Mouse (Mus musculus): Measurements from ENCODE around the gene Cbx7. TPM values are rescaled to one million over a fixed set of nuclear protein-coding genes. Genes with fewer than 3 reads are reported as not detected.

Gene Cbx7
- polyA plus RNA-seq, 1 experiment from 2014 or later: 3.3 TPM

GRCm38 (mm10) chr15:79996781-79997180, 25.9 kb upstream of the Cbx7 start:
- ATAC-seq (ENCODE audit: low read depth): no peak
- Histone ChIP-seq H3K4me3 (no peak overlapping the region), H3K27me3 (no peaks in the 10 kb centered on the region), H3K4me1 (replicated peaks) (no peaks in the 10 kb centered on the region), H3K36me3 (no peaks in the 10 kb centered on the region), H3K9me3 (no peaks in the 10 kb centered on the region), H3K9ac (no peak overlapping the region), H3K27ac (replicated peaks) (no peak overlapping the region), H3K4me2 (no peak overlapping the region)
- 90% methylated on average over 11 of the region's 11 CpGs for WGBS

GRCm38 (mm10) chr15:79995552-79995951, 24.6 kb upstream of the Cbx7 start:
- H3K27me3 ChIP-seq: no peaks in the 10 kb centered on the region
- no peaks in the 10 kb centered on the region for H3K9me3 ChIP-seq
- H3K4me2 ChIP-seq: no peak overlapping the region
- H3K9ac ChIP-seq: no peak overlapping the region
- 93% methylated on average over 7 of the region's 7 CpGs for WGBS
- no peaks in the 10 kb centered on the region for H3K36me3 ChIP-seq
- no peaks in the 10 kb centered on the region for H3K4me1 ChIP-seq (replicated peaks)
- no peak overlapping the region for H3K4me3 ChIP-seq
- H3K27ac ChIP-seq (replicated peaks): no peak overlapping the region
- no peak for ATAC-seq (ENCODE audit: low read depth)

- Histone ChIP-seq H3K27ac (replicated peaks) (no peak overlapping the region), H3K27me3 (no peaks in the 10 kb centered on the region), H3K4me3 (no peak overlapping the region), H3K9me3 (no peaks in the 10 kb centered on the region), H3K9ac (no peak overlapping the region), H3K4me2 (no peak overlapping the region), H3K4me1 (replicated peaks) (no peaks in the 10 kb centered on the region), H3K36me3 (no peaks in the 10 kb centered on the region)
- WGBS: 86% methylated on average over 4 of the region's 4 CpGs
- ATAC-seq (ENCODE audit: low read depth): no peak
Measured at GRCm38 (mm10) chr15:79994566-79994965, 23.6 kb upstream of the Cbx7 start.

- WGBS: 76% methylated on average over 8 of the region's 8 CpGs
- H3K27me3 ChIP-seq: no peaks in the 10 kb centered on the region
- ATAC-seq (ENCODE audit: low read depth): no peak
- H3K9ac ChIP-seq: no peak overlapping the region
- no peak overlapping the region for H3K27ac ChIP-seq (replicated peaks)
- H3K4me3 ChIP-seq: no peak overlapping the region
- no peaks in the 10 kb centered on the region for H3K36me3 ChIP-seq
- no peaks in the 10 kb centered on the region for H3K9me3 ChIP-seq
- H3K4me2 ChIP-seq: no peak overlapping the region
- peaks cover 5% of the 10 kb centered on the region; the same call in 1 of the 2 replicates for H3K4me1 ChIP-seq (replicated peaks)
Measured at GRCm38 (mm10) chr15:79986182-79986581, 15.3 kb upstream of the Cbx7 start.

- no peak overlapping the region for H3K4me2 ChIP-seq
- H3K9me3 ChIP-seq: no peaks in the 10 kb centered on the region
- H3K9ac ChIP-seq: no peak overlapping the region
- no peaks in the 10 kb centered on the region for H3K36me3 ChIP-seq
- 80% methylated on average over 9 of the region's 11 CpGs for WGBS
- H3K4me3 ChIP-seq: no peak overlapping the region
- H3K27me3 ChIP-seq: no peaks in the 10 kb centered on the region
- no peak overlapping the region for H3K27ac ChIP-seq (replicated peaks)
- H3K4me1 ChIP-seq (replicated peaks): peaks cover 5% of the 10 kb centered on the region; the same call in 1 of the 2 replicates
- no peak for ATAC-seq (ENCODE audit: low read depth)
Measured at GRCm38 (mm10) chr15:79985471-79985870, 14.6 kb upstream of the Cbx7 start.

GRCm38 (mm10) chr15:79984152-79984551, 13.2 kb upstream of the Cbx7 start:
- ATAC-seq (ENCODE audit: low read depth): no peak

GRCm38 (mm10) chr15:79980716-79981115, 9.8 kb upstream of the Cbx7 start:
- peaks cover 5% of the 10 kb centered on the region; the same call in 1 of the 2 replicates for H3K4me1 ChIP-seq (replicated peaks)
- ATAC-seq (ENCODE audit: low read depth): no peak
- no peak overlapping the region for H3K4me3 ChIP-seq
- WGBS: 66% methylated on average over 11 of the region's 11 CpGs
- H3K27me3 ChIP-seq: no peaks in the 10 kb centered on the region
- H3K9me3 ChIP-seq: no peaks in the 10 kb centered on the region
- H3K36me3 ChIP-seq: no peaks in the 10 kb centered on the region
- no peak overlapping the region for H3K4me2 ChIP-seq
- no peak overlapping the region for H3K9ac ChIP-seq
- no peak overlapping the region for H3K27ac ChIP-seq (replicated peaks)

More at GRCm38 (mm10) chr15:79984152-79984551, 13.2 kb upstream of the Cbx7 start:
- Histone ChIP-seq H3K4me2 (no peak overlapping the region), H3K27me3 (no peaks in the 10 kb centered on the region), H3K4me1 (replicated peaks) (peaks cover 5% of the 10 kb centered on the region; the same call in 1 of the 2 replicates), H3K9ac (0 out of 2 replicates have a peak overlapping the region, but pooled peaks have one; percentile 17), H3K4me3 (no peak overlapping the region), H3K9me3 (no peaks in the 10 kb centered on the region), H3K36me3 (no peaks in the 10 kb centered on the region), H3K27ac (replicated peaks) (no peak overlapping the region)
- 41% methylated on average over 7 of the region's 7 CpGs for WGBS

- no peaks in the 10 kb centered on the region for H3K36me3 ChIP-seq
- H3K27me3 ChIP-seq: no peaks in the 10 kb centered on the region
- no peaks in the 10 kb centered on the region for H3K9me3 ChIP-seq
- no peaks in the 10 kb centered on the region for H3K4me1 ChIP-seq (replicated peaks)
- no peak overlapping the region for H3K9ac ChIP-seq
- H3K4me2 ChIP-seq: no peak overlapping the region
- no peak for ATAC-seq (ENCODE audit: low read depth)
- no peak overlapping the region for H3K4me3 ChIP-seq
- no peak overlapping the region for H3K27ac ChIP-seq (replicated peaks)
- WGBS: 96% methylated on average over 11 of the region's 11 CpGs
Measured at GRCm38 (mm10) chr15:79972186-79972585, 1.3 kb upstream of the Cbx7 start.

GRCm38 (mm10) chr15:79970491-79970890, 428 bp downstream of the Cbx7 start:
- no peak for ATAC-seq (ENCODE audit: low read depth)
- no peak overlapping the region for H3K4me3 ChIP-seq
- 96% methylated on average over 18 of the region's 18 CpGs for WGBS
- H3K27me3 ChIP-seq: no peaks in the 10 kb centered on the region
- no peaks in the 10 kb centered on the region for H3K4me1 ChIP-seq (replicated peaks)
- no peak overlapping the region for H3K27ac ChIP-seq (replicated peaks)
- H3K4me2 ChIP-seq: no peak overlapping the region
- H3K9ac ChIP-seq: no peak overlapping the region
- H3K36me3 ChIP-seq: no peaks in the 10 kb centered on the region
- H3K9me3 ChIP-seq: no peaks in the 10 kb centered on the region

GRCm38 (mm10) chr15:79967346-79967745, 3.6 kb downstream of the Cbx7 start:
- Histone ChIP-seq H3K36me3 (no peaks in the 10 kb centered on the region), H3K27me3 (no peaks in the 10 kb centered on the region), H3K9me3 (no peaks in the 10 kb centered on the region), H3K27ac (replicated peaks) (no peak overlapping the region), H3K4me2 (no peak overlapping the region), H3K9ac (no peak overlapping the region), H3K4me3 (no peak overlapping the region), H3K4me1 (replicated peaks) (no peaks in the 10 kb centered on the region)
- 71% methylated on average over 6 of the region's 6 CpGs for WGBS
- ATAC-seq (ENCODE audit: low read depth): no peak

- WGBS: 90% methylated on average over 7 of the region's 7 CpGs
- ATAC-seq (ENCODE audit: low read depth): no peak
Measured at GRCm38 (mm10) chr15:79964376-79964775, 6.5 kb downstream of the Cbx7 start.

GRCm38 (mm10) chr15:79962661-79963060, 8.3 kb downstream of the Cbx7 start:
- Histone ChIP-seq H3K9ac (no peak overlapping the region), H3K4me2 (no peak overlapping the region), H3K4me3 (no peak overlapping the region), H3K4me1 (replicated peaks) (peaks cover 11% of the 10 kb centered on the region; the same call in 1 of the 2 replicates), H3K9me3 (no peaks in the 10 kb centered on the region), H3K27me3 (no peaks in the 10 kb centered on the region), H3K36me3 (no peaks in the 10 kb centered on the region), H3K27ac (replicated peaks) (no peak overlapping the region)
- WGBS: 87% methylated on average over 18 of the region's 18 CpGs
- no peak for ATAC-seq (ENCODE audit: low read depth)

More at GRCm38 (mm10) chr15:79964376-79964775, 6.5 kb downstream of the Cbx7 start:
- no peak overlapping the region for H3K27ac ChIP-seq (replicated peaks)
- no peaks in the 10 kb centered on the region for H3K27me3 ChIP-seq
- no peak overlapping the region for H3K4me2 ChIP-seq
- no peaks in the 10 kb centered on the region for H3K36me3 ChIP-seq
- H3K4me1 ChIP-seq (replicated peaks): peaks cover 11% of the 10 kb centered on the region; the same call in 1 of the 2 replicates
- H3K4me3 ChIP-seq: no peak overlapping the region
- H3K9ac ChIP-seq: no peak overlapping the region
- H3K9me3 ChIP-seq: no peaks in the 10 kb centered on the region

GRCm38 (mm10) chr15:79961366-79961921, 9.5 kb downstream of the Cbx7 start:
- Histone ChIP-seq H3K9ac (no peak overlapping the region), H3K27me3 (no peaks in the 10 kb centered on the region)
- ATAC-seq (ENCODE audit: low read depth): no peak

More at GRCm38 (mm10) chr15:79961366-79961921, 9.5 kb downstream of the Cbx7 start:
- Histone ChIP-seq H3K36me3 (no peaks in the 10 kb centered on the region), H3K9me3 (no peaks in the 10 kb centered on the region), H3K4me3 (no peak overlapping the region), H3K4me2 (no peak overlapping the region), H3K27ac (replicated peaks) (no peak overlapping the region), H3K4me1 (replicated peaks) (peaks cover 11% of the 10 kb centered on the region; the same call in 1 of the 2 replicates)
- WGBS: 53% methylated on average over 9 of the region's 9 CpGs
